Mouse (Mus musculus) heart, adult 11 months (tissue): ENCODE data around the gene Adam8.

ENCODE experiments used
- DNase-seq: peaks from one replicate; pipeline ENCODE4 v3.0.0; 2022

Gene Adam8

GRCm38 (mm10) chr7:139978278-139978892 lies 14.0 kb downstream of the Adam8 start, which contains the start of gene 6430531B16Rik:
TSS of gene 6430531B16Rik (minus strand) at chr7:139978755.
- peak; percentile 97 for DNase-seq

GRCm38 (mm10) chr7:139975471-139975870 lies 16.9 kb downstream of the Adam8 start:
- no peak for DNase-seq

- no peak for DNase-seq
Observed at GRCm38 (mm10) chr7:139974307-139974706, 18.1 kb downstream of the Adam8 start.

GRCm38 (mm10) chr7:139972923-139973331 lies 19.4 kb downstream of the Adam8 start:
- DNase-seq, result no peak

- no peak for DNase-seq
Observed at GRCm38 (mm10) chr7:139971436-139971835, 20.9 kb downstream of the Adam8 start.

GRCm38 (mm10) chr7:139970979-139971378 lies 21.4 kb downstream of the Adam8 start:
- DNase-seq, result no peak

- DNase-seq, result no peak
Observed at GRCm38 (mm10) chr7:139970216-139970919, 22.0 kb downstream of the Adam8 start.

- DNase-seq, result no peak
Observed at GRCm38 (mm10) chr7:139969348-139970130, 22.8 kb downstream of the Adam8 start.

GRCm38 (mm10) chr7:139968428-139968827 lies 23.9 kb downstream of the Adam8 start:
- no peak for DNase-seq

- DNase-seq, result no peak
Observed at GRCm38 (mm10) chr7:139967175-139967574, 25.2 kb downstream of the Adam8 start.

GRCm38 (mm10) chr7:139963814-139964213 lies 28.5 kb downstream of the Adam8 start:
- DNase-seq, result no peak

- no peak for DNase-seq
Observed at GRCm38 (mm10) chr7:139961141-139961540, 31.2 kb downstream of the Adam8 start.

- no peak for DNase-seq
Observed at GRCm38 (mm10) chr7:139957958-139958357, 34.4 kb downstream of the Adam8 start.

- DNase-seq, result no peak
Observed at GRCm38 (mm10) chr7:139957437-139957836, 34.9 kb downstream of the Adam8 start.

GRCm38 (mm10) chr7:139956658-139957057 lies 35.7 kb downstream of the Adam8 start:
- no peak for DNase-seq

- no peak for DNase-seq
Observed at GRCm38 (mm10) chr7:139955505-139955904, 36.9 kb downstream of the Adam8 start.

GRCm38 (mm10) chr7:139951991-139952633 lies 40.2 kb downstream of the Adam8 start:
- no peak for DNase-seq

GRCm38 (mm10) chr7:139951079-139951478 lies 41.3 kb downstream of the Adam8 start:
- DNase-seq, result no peak

GRCm38 (mm10) chr7:139950283-139950971 lies 41.9 kb downstream of the Adam8 start:
- DNase-seq, result peak; percentile 93

GRCm38 (mm10) chr7:139949893-139950282 lies 42.5 kb downstream of the Adam8 start:
- peak; percentile 96 for DNase-seq

GRCm38 (mm10) chr7:139946032-139946431 lies 46.3 kb downstream of the Adam8 start:
- DNase-seq, result no peak

- DNase-seq, result no peak
Observed at GRCm38 (mm10) chr7:139945516-139945915, 46.8 kb downstream of the Adam8 start.
